In genomic region chr9:106226151-106226682, GRCm38 (mm10) we compare ENCODE assay signal across 8 mouse cellular contexts. TPM values are rescaled to one million over a fixed set of nuclear protein-coding genes. Genes with fewer than 3 reads are reported as not detected.
DNase-seq lines count a peak whose midpoint lies in the region; ATAC-seq and TF ChIP-seq lines count a peak whose summit lies in the region.

No protein-coding gene starts in this region.

- peak overlapping the region; percentile 72 for H3K9ac ChIP-seq in heart, embryonic 13.5 days

- ATAC-seq in heart, embryonic 13.5 days (ENCODE audit: extremely low read depth, insufficient number of reproducible peaks, low FRiP score, low TSS enrichment): peak; percentile 21; the same call in 1 of the 2 replicates

- no peaks in the 10 kb centered on the region for H3K9me3 ChIP-seq in heart, embryonic 13.5 days
- no peaks in the 10 kb centered on the region for H3K9me3 ChIP-seq in midbrain, embryonic 10.5 days (replicated peaks)

- peak overlapping the region; percentile 23 for H3K4me3 ChIP-seq in cortical plate, adult 2 months (ENCODE audit: insufficient read depth, low read length)
- peak overlapping the region; percentile 51 for H3K4me3 ChIP-seq in heart, embryonic 13.5 days
- peak overlapping the region; percentile 54 for H3K4me3 ChIP-seq in midbrain, embryonic 10.5 days

- intact Hi-C loops in left cerebral cortex, postnatal 25 days (cut with DNase I): no loop called here

- 0 out of 2 replicates have a peak, but pooled peaks have one; percentile 32 for TF ChIP-seq POLR2A in cortical plate, adult 2 months (IDR thresholded peaks at IDR 0.05; ENCODE audit: extremely low read depth, insufficient read depth, low read length)

- 4% methylated on average over 34 of the region's 34 CpGs for WGBS in heart, embryonic 13.5 days
- 8% methylated on average over 34 of the region's 34 CpGs for WGBS in midbrain, embryonic 10.5 days

- no peak overlapping the region for H3K27ac ChIP-seq in cortical plate, adult 2 months (ENCODE audit: insufficient read depth, low read length)
- H3K27ac ChIP-seq in heart, embryonic 13.5 days (replicated peaks): no peak overlapping the region
- peak overlapping the region; percentile 63 for H3K27ac ChIP-seq in midbrain, embryonic 10.5 days (replicated peaks)

- peaks cover 30% of the 10 kb centered on the region for H3K27me3 ChIP-seq in heart, embryonic 13.5 days (replicated peaks)
- peaks cover 39% of the 10 kb centered on the region for H3K27me3 ChIP-seq in midbrain, embryonic 10.5 days (ENCODE audit: low read depth, poor library complexity, severe bottlenecking)

- peak; percentile 35 to 47 for DNase-seq in layer of hippocampus, postnatal 36 days
- DNase-seq in layer of hippocampus, postnatal 25 days (ENCODE audit: extremely low spot score in 1 of 2, low spot score in 1 of 2): no peak
- peak; percentile 59 to 68 for DNase-seq in left cerebral cortex, postnatal 25 days (ENCODE audit: low spot score in 2 of 2)
- DNase-seq in midbrain, embryonic 10.5 days (ENCODE audit: low spot score): peak; percentile 65
- no peak for DNase-seq in gastrocnemius, postnatal 4 days (ENCODE audit: low spot score in 2 of 2)
- DNase-seq in ovary, postnatal 36 days (ENCODE audit: low spot score): no peak

- TF ChIP-seq CTCF in cortical plate, adult 2 months (IDR thresholded peaks at IDR 0.05; ENCODE audit: extremely low read depth, insufficient read depth, low read length): no peak

- H3K36me3 ChIP-seq in heart, embryonic 13.5 days: no peaks in the 10 kb centered on the region
- H3K36me3 ChIP-seq in midbrain, embryonic 10.5 days: no peaks in the 10 kb centered on the region

- peak overlapping the region; percentile 80 for H3K4me2 ChIP-seq in heart, embryonic 13.5 days

- H3K4me1 ChIP-seq in cortical plate, adult 2 months (ENCODE audit: control insufficient read depth, insufficient read depth, low read length): 0 out of 2 replicates have a peak, but pooled peaks cover 3% of the 10 kb centered on the region
- H3K4me1 ChIP-seq in heart, embryonic 13.5 days: peaks cover 22% of the 10 kb centered on the region
- H3K4me1 ChIP-seq in midbrain, embryonic 10.5 days: peaks cover 15% of the 10 kb centered on the region

RNA-seq across cellular contexts. Expression of gene Tlr9, which starts 3.8 kb away (rescaled TPM):
- 1 to 10 TPM in 1 of 2 experiments, under 1 TPM in 1; 0.97 to 1.6 TPM for total RNA-seq in layer of hippocampus, postnatal 36 days (2021)
- 1 to 10 TPM; 1.2 to 1.5 TPM for total RNA-seq in layer of hippocampus, postnatal 25 days (2021)
- 1.2 and 1.3 TPM in 2 replicates for polyA plus RNA-seq in cortical plate, adult 2 months (2012; rRNA removed)
- polyA plus RNA-seq in heart, embryonic 13.5 days (2015; fragmentation: Nextera tagmentation; extraction: Ambion mirVana): not detected in 2 replicates
- total RNA-seq in left cerebral cortex, postnatal 25 days (2021): 1 to 10 TPM; 1.1 to 1.2 TPM
- 0.05 TPM in 1 of 2 replicates, not detected in the other for polyA plus RNA-seq in midbrain, embryonic 10.5 days (2016; fragmentation: Nextera tagmentation; extraction: Ambion mirVana)
- total RNA-seq in gastrocnemius, postnatal 4 days (2021): 1 to 10 TPM in 1 of 2 experiments, under 1 TPM in 1; 0.88 to 1.1 TPM

RNA-seq across cellular contexts. Expression of gene Alas1, which starts 22.2 kb away (rescaled TPM):
- total RNA-seq in layer of hippocampus, postnatal 36 days (2021): 100 to 1,000 TPM; 138 to 142 TPM
- total RNA-seq in layer of hippocampus, postnatal 25 days (2021): 100 to 1,000 TPM; 147 to 151 TPM
- polyA plus RNA-seq in cortical plate, adult 2 months (2012; rRNA removed): 117 and 125 TPM in 2 replicates
- 131 and 145 TPM in 2 replicates for polyA plus RNA-seq in heart, embryonic 13.5 days (2015; fragmentation: Nextera tagmentation; extraction: Ambion mirVana)
- total RNA-seq in left cerebral cortex, postnatal 25 days (2021): 100 to 1,000 TPM; 135 to 144 TPM
- polyA plus RNA-seq in midbrain, embryonic 10.5 days (2016; fragmentation: Nextera tagmentation; extraction: Ambion mirVana): 71.1 and 82.7 TPM in 2 replicates
- 100 to 1,000 TPM; 127 to 159 TPM for total RNA-seq in gastrocnemius, postnatal 4 days (2021)

RNA-seq across cellular contexts. Expression of gene Twf2, which starts 23.3 kb away (rescaled TPM):
- total RNA-seq in layer of hippocampus, postnatal 36 days (2021): 10 to 100 TPM; 52.1 to 57.5 TPM
- total RNA-seq in layer of hippocampus, postnatal 25 days (2021): 10 to 100 TPM; 52.3 to 57.2 TPM
- 97.3 and 106 TPM in 2 replicates for polyA plus RNA-seq in cortical plate, adult 2 months (2012; rRNA removed)
- 43.3 and 46.9 TPM in 2 replicates for polyA plus RNA-seq in heart, embryonic 13.5 days (2015; fragmentation: Nextera tagmentation; extraction: Ambion mirVana)
- total RNA-seq in left cerebral cortex, postnatal 25 days (2021): 10 to 100 TPM; 55.1 to 59.6 TPM
- polyA plus RNA-seq in midbrain, embryonic 10.5 days (2016; fragmentation: Nextera tagmentation; extraction: Ambion mirVana): 69.7 and 74.8 TPM in 2 replicates
- total RNA-seq in gastrocnemius, postnatal 4 days (2021): 100 to 1,000 TPM in 1 of 2 experiments, 10 to 100 TPM in 1; 92.7 to 105 TPM

RNA-seq across cellular contexts. Expression of gene Ppm1m, which starts 26.7 kb away (rescaled TPM):
- 10 to 100 TPM; 16.0 to 20.8 TPM for total RNA-seq in layer of hippocampus, postnatal 36 days (2021)
- total RNA-seq in layer of hippocampus, postnatal 25 days (2021): 10 to 100 TPM; 15.6 to 16.6 TPM
- polyA plus RNA-seq in cortical plate, adult 2 months (2012; rRNA removed): 42.1 and 47.4 TPM in 2 replicates
- polyA plus RNA-seq in heart, embryonic 13.5 days (2015; fragmentation: Nextera tagmentation; extraction: Ambion mirVana): 26.7 and 29.0 TPM in 2 replicates
- total RNA-seq in left cerebral cortex, postnatal 25 days (2021): 10 to 100 TPM; 18.0 to 24.7 TPM
- 46.2 and 52.1 TPM in 2 replicates for polyA plus RNA-seq in midbrain, embryonic 10.5 days (2016; fragmentation: Nextera tagmentation; extraction: Ambion mirVana)
- total RNA-seq in gastrocnemius, postnatal 4 days (2021): 10 to 100 TPM; 16.7 to 20.8 TPM

RNA-seq across cellular contexts. Expression of gene Poc1a, which starts 54.6 kb away (rescaled TPM):
- total RNA-seq in layer of hippocampus, postnatal 36 days (2021): 10 to 100 TPM; 10.6 to 12.2 TPM
- total RNA-seq in layer of hippocampus, postnatal 25 days (2021): 10 to 100 TPM; 11.7 to 13.0 TPM
- 32.6 and 34.8 TPM in 2 replicates for polyA plus RNA-seq in cortical plate, adult 2 months (2012; rRNA removed)
- polyA plus RNA-seq in heart, embryonic 13.5 days (2015; fragmentation: Nextera tagmentation; extraction: Ambion mirVana): 26.4 and 29.9 TPM in 2 replicates
- total RNA-seq in left cerebral cortex, postnatal 25 days (2021): 10 to 100 TPM; 17.2 to 18.9 TPM
- polyA plus RNA-seq in midbrain, embryonic 10.5 days (2016; fragmentation: Nextera tagmentation; extraction: Ambion mirVana): 38.1 and 46.6 TPM in 2 replicates
- total RNA-seq in gastrocnemius, postnatal 4 days (2021): 1 to 10 TPM; 5.4 to 5.8 TPM

Comparison
In these comparisons a context has a peak if more than half of its experiments do, and no peak if none do; other contexts are left out.
1. DNase-seq: peak in layer of hippocampus, postnatal 36 days (2 of 2), left cerebral cortex, postnatal 25 days (2 of 2) and midbrain, embryonic 10.5 days (single experiment); none in layer of hippocampus, postnatal 25 days (0 of 2), gastrocnemius, postnatal 4 days (0 of 2) and ovary, postnatal 36 days (single experiment).
2. Peak in every context shown above with its lines, with median percentiles within 50 percentile points of each other: H3K4me3 ChIP-seq.